Mouse (Mus musculus): ENCODE results near the gene Tmem220.
A peak's percentile ranks its signal among the peaks of the same experiment; 100 is the strongest.

Tmem220 gene

DNA sequence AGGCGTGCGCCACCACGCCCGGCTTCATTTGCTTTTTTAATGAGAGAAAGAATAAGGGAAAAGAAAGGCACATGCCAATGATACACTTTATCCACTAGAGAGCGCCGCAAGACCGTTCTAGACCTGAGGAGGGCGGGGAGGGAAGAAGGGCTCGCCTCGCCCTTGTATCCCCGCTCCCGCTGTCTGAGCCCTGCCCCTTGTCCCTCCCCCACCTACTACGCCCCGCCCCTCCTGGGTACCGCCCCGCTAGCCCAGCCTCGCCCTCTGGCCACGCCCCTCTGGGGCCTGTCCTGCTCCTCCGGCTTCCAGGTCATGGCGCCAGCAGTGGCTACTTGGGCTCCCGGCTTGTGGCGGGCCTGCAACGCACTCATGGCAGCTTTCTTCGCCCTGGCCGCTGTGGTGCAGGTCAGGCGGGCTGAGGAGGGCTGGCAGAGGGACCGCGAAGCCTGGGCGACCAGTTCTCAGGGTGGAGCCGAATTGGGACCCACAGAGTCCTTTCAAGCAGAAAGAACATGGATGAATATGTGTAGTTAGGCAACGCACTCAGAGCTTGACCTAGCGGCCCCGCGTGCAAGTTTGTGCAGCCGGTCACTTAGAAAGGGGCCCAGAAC is at the start of gene Tmem220:
Tmem220 (plus strand) TSS at position 288 of the 611 bp plus-strand sequence.
- DNase-seq (ENCODE audit: low read depth), result peak; percentile 98

- DNase-seq (ENCODE audit: low read depth), result no peak
Measured at GRCm38 (mm10) chr11:66975606-66976330, 49.2 kb upstream of the Tmem220 start.

- no peak for DNase-seq (ENCODE audit: low read depth)
Measured at GRCm38 (mm10) chr11:66981336-66982115, 43.4 kb upstream of the Tmem220 start.

DNA sequence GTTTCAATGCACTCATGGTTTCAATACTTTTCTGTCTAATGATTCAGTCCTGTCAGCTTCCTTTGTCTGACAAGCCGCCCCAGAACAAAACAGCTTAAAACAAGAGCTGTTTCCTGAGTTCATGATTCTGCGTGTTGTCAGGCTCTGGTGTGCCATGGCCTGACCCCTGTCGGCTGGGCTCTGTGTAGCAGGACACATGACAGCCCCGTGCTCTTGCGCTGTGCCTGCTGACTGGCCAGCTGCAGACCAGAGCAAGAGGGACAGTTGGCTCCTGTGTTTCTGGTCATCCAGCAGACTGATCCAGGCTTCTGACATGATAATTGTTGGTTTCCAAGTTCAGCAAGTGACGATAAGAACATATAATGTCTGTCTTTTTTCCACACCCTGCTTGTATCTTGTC is 42.2 kb upstream of the Tmem220 start:
- no peak for DNase-seq (ENCODE audit: low read depth)

GRCm38 (mm10) chr11:66983422-66984164 is 41.4 kb upstream of the Tmem220 start:
- DNase-seq (ENCODE audit: low read depth), result no peak

DNA sequence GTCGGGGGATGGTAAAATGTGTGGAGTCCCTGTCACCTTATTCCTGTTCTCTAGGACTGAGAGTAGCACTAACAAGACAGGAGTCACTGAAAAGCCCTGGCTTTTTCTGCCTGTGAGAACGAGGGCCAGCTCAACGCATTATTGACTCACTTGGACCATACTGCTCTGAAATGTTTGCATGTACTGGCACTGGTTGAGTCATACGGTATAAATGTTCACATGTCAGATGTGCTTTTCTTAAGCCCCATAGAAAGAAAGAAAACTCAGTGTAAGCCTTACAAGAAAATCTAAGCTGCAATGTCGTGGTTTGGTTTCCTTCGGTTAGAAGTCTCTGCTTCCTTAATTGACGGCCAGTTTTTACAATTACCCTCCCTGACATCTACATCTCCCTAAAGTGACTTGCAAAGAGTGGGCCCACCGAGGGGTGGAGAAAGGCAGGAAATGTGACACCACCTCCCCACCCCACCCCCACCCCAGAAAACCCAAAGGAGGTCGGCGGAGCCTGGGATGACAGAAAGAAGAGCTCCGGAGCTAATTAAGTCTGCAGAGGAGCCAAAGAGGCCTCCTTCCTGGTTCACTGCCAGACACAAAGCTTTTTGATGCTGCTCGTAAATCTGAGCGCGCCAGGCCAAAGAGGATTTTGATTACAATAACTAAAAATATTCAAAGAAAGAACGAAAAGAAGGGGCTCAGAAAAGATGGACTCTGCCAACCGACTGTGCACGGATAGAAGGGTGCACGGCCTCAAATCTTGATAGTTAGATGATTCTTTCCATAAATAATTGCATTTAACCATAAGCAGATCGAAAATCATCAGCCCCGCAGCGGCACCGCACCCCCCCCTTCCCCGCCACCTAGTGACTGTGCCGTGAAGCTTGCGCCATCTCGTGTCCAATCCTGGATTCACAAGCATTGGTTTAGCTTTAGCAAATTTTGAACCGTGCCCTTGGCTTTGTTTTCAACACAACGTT is 40.5 kb upstream of the Tmem220 start:
- peak; percentile 50 for DNase-seq (ENCODE audit: low read depth)

GRCm38 (mm10) chr11:66985136-66985702 is 39.7 kb upstream of the Tmem220 start:
- DNase-seq (ENCODE audit: low read depth), result no peak

- no peak for DNase-seq (ENCODE audit: low read depth)
Measured at GRCm38 (mm10) chr11:66992150-66992549, 32.8 kb upstream of the Tmem220 start.

- no peak for DNase-seq (ENCODE audit: low read depth)
Measured at GRCm38 (mm10) chr11:66993674-66994073, 31.3 kb upstream of the Tmem220 start.

- no peak for DNase-seq (ENCODE audit: low read depth)
Measured at GRCm38 (mm10) chr11:66996446-66996845, 28.5 kb upstream of the Tmem220 start.

GRCm38 (mm10) chr11:66998467-66999403 is 26.2 kb upstream of the Tmem220 start:
- DNase-seq (ENCODE audit: low read depth), result no peak

- no peak for DNase-seq (ENCODE audit: low read depth)
Measured at GRCm38 (mm10) chr11:67000671-67001070, 24.3 kb upstream of the Tmem220 start.

GRCm38 (mm10) chr11:67001717-67002116 is 23.2 kb upstream of the Tmem220 start:
- DNase-seq (ENCODE audit: low read depth), result no peak

DNA sequence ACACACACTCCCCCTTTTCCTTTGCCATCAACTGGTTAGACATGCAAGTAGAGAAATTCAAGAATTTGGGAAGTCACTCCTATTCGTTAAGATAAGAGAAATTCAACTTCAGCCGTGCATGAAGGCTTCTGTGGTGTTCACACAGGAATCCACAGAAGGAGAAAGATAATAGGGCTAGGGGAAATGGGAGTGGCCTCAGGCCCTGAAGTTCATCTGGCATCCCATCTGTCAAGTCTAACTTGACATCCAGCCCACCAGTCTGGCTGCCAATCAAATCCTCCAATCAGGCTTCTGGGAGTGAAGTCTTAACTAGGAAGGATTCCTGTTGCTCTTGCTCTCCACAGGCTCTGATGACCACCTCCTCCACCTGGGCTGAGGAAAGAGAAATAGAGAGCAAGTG is 22.0 kb upstream of the Tmem220 start:
- DNase-seq (ENCODE audit: low read depth), result no peak

- no peak for DNase-seq (ENCODE audit: low read depth)
Measured at GRCm38 (mm10) chr11:67007961-67008360, 17.0 kb upstream of the Tmem220 start.

DNA sequence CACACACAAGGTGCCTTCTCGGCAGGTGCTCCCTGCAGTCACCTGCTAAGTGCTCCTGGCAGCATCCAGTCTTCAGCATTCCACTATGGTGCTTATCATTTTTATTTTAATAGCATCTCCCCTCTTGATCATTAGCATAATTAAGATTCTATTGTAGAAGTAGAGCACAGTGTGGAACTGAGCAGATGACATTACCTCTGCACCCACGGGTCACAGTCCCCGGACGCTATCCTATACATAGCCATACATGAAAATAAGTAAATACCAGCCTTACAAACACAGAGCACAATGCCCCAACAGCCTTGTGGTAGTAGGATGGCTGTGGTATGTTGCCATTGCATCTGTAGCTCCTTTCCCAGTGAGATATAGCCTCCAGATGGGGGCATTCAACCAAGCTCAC is 16.4 kb upstream of the Tmem220 start:
- no peak for DNase-seq (ENCODE audit: low read depth)

DNA sequence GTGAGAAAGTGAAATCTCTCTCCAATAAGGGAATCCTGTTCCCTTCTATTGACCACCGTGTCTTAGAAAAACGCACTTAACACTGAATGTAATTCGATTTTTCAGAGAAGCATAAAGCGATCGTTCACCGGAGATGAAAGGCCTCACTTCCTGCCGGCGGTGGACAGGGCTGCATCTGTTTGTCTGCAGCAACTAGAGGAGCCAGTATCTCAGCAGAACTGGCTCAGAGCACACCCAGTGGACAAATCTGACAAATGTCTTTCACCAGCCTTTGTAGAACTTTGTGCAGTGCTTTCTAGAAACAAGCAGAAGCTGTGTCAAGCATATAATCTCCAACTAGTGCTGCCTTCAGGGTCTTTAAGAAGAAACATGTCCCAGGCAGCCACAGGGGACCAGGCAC is 14.5 kb upstream of the Tmem220 start:
- no peak for DNase-seq (ENCODE audit: low read depth)

- DNase-seq (ENCODE audit: low read depth), result no peak
Measured at GRCm38 (mm10) chr11:67011635-67012034, 13.3 kb upstream of the Tmem220 start.

DNA sequence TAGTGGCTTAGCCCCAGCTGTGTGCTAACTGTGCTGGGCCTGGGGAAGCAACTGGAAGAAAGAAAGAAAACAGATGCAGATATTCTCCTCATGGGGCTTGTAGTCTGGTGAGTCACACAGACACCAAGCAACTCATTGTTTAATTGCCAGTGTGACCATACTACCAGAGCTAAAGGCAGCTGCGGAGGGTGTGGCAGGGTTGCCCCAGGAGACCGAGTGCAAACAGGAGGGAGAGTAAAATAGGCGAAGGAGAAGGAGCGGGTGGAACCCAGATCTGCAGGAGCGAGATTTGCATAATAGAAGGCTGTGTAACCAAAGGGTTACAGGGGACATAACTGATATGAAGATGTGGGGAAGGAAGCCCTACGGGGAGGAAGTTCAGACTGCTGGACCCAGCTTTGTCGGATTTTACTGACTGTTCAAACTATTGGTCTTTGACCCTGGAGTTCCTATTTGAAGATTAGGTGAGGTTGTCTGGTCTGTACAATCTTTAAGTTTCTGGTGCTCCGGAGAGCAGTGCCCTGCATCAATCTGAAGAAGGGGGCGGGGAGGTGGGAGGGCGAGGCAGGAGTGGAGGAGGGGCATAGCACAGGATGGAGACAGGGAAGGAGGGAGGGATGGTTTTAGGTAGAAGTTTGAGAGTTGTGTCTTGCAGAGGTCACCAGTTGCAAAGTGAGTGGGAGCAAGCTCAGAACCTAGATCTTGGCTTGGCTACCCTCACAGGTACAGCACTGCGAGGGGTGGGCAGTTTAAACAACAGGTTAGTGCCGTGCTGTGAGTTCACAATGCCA is 7.0 kb upstream of the Tmem220 start:
- no peak for DNase-seq (ENCODE audit: low read depth)

Data from c-Kit-positive CD71-positive TER-119-negative erythroid progenitor cells, embryonic 14.5 days (primary cell).